Mouse (Mus musculus): ENCODE results near the gene Mylpf.

The Mylpf gene

GRCm38 (mm10) chr7:127206606-127207005 lies 2.1 kb upstream of the Mylpf start:
- DNase-seq (ENCODE audit: low spot score in 2 of 2), result no peak

- no peak for DNase-seq (ENCODE audit: low spot score in 2 of 2)
Measured at GRCm38 (mm10) chr7:127207374-127208294, 1.1 kb upstream of the Mylpf start.

- DNase-seq (ENCODE audit: low spot score in 2 of 2), result no peak
Measured at GRCm38 (mm10) chr7:127208295-127208552, 466 bp upstream of the Mylpf start, which contains the start of gene Tbc1d10b. Gene Tbc1d10b, minus strand, starts transcription at chr7:127208468.

GRCm38 (mm10) chr7:127209851-127210250 lies 1.2 kb downstream of the Mylpf start:
- no peak for DNase-seq (ENCODE audit: low spot score in 2 of 2)

- no peak for DNase-seq (ENCODE audit: low spot score in 2 of 2)
Measured at GRCm38 (mm10) chr7:127210266-127210665, 1.6 kb downstream of the Mylpf start.

GRCm38 (mm10) chr7:127211014-127211745 lies 2.5 kb downstream of the Mylpf start:
- no peak for DNase-seq (ENCODE audit: low spot score in 2 of 2)

GRCm38 (mm10) chr7:127212432-127213250 lies 4.0 kb downstream of the Mylpf start:
- no peak for DNase-seq (ENCODE audit: low spot score in 2 of 2)

GRCm38 (mm10) chr7:127213485-127213884 lies 4.8 kb downstream of the Mylpf start:
- no peak for DNase-seq (ENCODE audit: low spot score in 2 of 2)

- DNase-seq (ENCODE audit: low spot score in 2 of 2), result no peak
Measured at GRCm38 (mm10) chr7:127213930-127214329, 5.2 kb downstream of the Mylpf start.

- DNase-seq (ENCODE audit: low spot score in 2 of 2), result no peak
Measured at GRCm38 (mm10) chr7:127214521-127214920, 5.8 kb downstream of the Mylpf start.

- DNase-seq (ENCODE audit: low spot score in 2 of 2), result peak in 1 of 2 experiments; percentile 62
Measured at GRCm38 (mm10) chr7:127214981-127215871, 6.5 kb downstream of the Mylpf start.

- no peak for DNase-seq (ENCODE audit: low spot score in 2 of 2)
Measured at GRCm38 (mm10) chr7:127216307-127216706, 7.6 kb downstream of the Mylpf start.

GRCm38 (mm10) chr7:127217475-127217874 lies 8.8 kb downstream of the Mylpf start:
- no peak for DNase-seq (ENCODE audit: low spot score in 2 of 2)

GRCm38 (mm10) chr7:127217901-127218642 lies 9.4 kb downstream of the Mylpf start:
- DNase-seq (ENCODE audit: low spot score in 2 of 2), result no peak

- DNase-seq (ENCODE audit: low spot score in 2 of 2), result no peak
Measured at GRCm38 (mm10) chr7:127218670-127219069, 10.0 kb downstream of the Mylpf start.

- no peak for DNase-seq (ENCODE audit: low spot score in 2 of 2)
Measured at GRCm38 (mm10) chr7:127220440-127220839, 11.8 kb downstream of the Mylpf start.

GRCm38 (mm10) chr7:127223106-127223505 lies 14.4 kb downstream of the Mylpf start:
- DNase-seq (ENCODE audit: low spot score in 2 of 2), result no peak

GRCm38 (mm10) chr7:127223515-127224478 lies 15.1 kb downstream of the Mylpf start:
- DNase-seq (ENCODE audit: low spot score in 2 of 2), result no peak

- DNase-seq (ENCODE audit: low spot score in 2 of 2), result no peak
Measured at GRCm38 (mm10) chr7:127224616-127225015, 15.9 kb downstream of the Mylpf start.

Data from left cerebral cortex, adult 9 months (tissue).